Mouse (Mus musculus) thymus, adult 18-20 months (tissue): ENCODE results near the gene Olfr975.
"Not testable (repeated sequence)": the region's sequence is repeated elsewhere in the genome, so short reads cannot be mapped to it uniquely, and the experiment has no call there.

Source experiments
- DNase-seq, 2 experiments: peaks; one replicate each; pipeline ENCODE4 v3.0.0; 2022; ENCODE audit warnings: mixed read lengths in 2 of 2

Olfr975 gene

DNA sequence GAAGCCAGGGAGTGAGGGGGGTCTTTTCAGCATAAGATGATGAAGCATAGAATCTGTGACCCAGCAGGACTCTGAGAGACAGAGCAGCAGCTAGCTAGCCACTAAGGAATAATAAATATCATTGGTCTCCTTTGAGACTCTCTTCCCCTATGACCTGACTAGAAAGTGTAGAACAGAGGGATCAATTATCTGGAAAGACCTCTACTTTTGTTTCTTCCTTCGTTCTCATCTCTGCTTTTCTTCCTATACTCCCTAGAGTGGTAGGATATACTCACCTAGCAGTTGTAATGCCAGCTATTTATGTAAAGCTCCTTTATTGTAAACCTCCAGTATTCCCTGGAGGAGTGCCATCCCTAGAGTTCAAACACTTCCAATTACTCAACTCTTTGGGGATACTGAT lies at the start of gene Olfr975:
Olfr975 (minus strand) TSS at position 101 of the 400 bp plus-strand sequence.
- DNase-seq = no peak

DNA sequence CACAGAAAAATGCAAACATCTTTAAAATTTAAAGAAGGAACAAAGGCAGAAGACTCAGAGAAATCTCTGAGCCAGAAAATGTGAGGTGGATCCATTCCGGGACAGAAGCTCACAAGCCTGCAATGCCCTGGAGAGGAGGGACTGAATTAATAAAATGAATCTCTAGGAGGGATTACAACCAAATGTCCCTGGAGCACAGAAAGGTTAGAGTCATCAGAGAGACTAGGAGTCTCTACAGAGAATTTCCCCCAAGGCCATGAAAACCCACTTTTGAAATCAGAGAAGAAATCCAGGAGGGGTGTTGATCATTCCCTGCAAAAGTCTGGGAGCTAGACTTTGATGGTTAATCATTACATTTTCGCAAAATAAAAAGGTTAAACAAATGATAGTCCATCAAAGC lies 40.0 kb upstream of the Olfr975 start, which contains the start of gene Olfr978:
Olfr978 (plus strand) TSS at position 301 of the 400 bp plus-strand sequence.
- DNase-seq = no peak

DNA sequence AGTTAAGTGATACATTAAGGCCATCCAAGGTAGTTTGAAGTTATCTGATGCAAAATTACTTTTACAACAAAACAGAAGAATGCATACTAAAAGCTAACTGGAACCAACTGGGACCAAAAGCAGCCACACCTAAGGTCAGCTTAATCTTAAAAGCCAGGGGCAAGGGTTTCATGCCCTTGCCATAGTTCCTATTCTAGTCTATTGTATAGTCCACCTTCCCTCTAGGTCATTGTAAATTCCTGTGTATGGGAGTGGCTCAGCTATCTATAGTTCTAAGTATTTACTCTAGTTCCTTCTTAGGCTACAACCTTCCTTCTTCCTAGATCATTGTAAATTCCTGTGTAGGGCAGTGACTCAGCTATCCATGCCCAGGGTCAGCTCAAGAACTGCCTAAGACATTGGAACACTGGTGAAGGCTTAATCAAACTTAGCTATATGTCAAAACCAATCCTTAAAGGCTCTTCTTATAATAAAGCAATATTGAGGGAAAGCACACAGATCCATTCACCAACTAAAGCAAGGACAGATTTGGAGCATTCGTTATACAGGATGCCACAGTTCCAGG lies 24.8 kb upstream of the Olfr975 start:
- not testable (repeated sequence) for DNase-seq

DNA sequence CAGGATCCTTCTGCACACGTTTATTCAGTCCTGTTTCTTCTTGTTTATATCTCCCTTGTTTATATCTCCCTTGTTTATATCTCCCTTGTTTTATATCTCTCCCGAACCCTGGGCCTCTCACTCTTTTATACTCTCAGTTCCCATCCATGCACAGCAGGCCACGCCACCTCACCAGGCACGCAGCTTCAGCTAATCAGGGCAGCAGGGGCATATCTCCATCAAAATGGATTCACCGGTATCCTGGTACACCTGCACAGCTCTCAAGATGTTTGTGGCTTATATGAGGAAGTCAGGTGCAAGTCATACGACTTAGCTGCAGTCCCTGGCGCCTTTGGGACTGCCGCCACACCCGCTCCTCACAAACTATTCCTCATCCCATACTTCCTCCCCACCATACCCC lies 9.2 kb upstream of the Olfr975 start, which contains the start of gene Olfr976:
Olfr976 (minus strand) TSS at position 101 of the 400 bp plus-strand sequence.
- DNase-seq = not testable (repeated sequence)

DNA sequence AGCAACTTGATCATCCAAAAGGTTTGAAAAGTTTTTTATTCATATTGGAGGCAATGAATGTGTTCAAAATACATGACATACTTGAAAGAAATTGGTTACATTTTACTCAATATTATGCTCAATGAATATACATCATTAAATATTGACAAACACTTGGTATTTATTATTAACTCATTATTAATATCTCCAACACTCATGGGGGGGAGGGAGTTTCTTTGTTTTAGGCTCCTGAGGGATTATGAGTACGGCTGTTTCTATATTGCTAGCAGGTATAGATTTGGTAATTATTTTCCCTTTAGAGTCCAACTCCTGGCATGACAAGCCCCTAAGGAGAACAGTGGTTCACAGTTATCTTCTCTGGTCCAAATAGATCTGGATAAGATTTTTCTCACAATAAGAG lies 14.6 kb downstream of the Olfr975 start, which contains the start of gene Olfr974:
Olfr974 (plus strand) TSS at position 301 of the 400 bp plus-strand sequence.
- DNase-seq = no peak

DNA sequence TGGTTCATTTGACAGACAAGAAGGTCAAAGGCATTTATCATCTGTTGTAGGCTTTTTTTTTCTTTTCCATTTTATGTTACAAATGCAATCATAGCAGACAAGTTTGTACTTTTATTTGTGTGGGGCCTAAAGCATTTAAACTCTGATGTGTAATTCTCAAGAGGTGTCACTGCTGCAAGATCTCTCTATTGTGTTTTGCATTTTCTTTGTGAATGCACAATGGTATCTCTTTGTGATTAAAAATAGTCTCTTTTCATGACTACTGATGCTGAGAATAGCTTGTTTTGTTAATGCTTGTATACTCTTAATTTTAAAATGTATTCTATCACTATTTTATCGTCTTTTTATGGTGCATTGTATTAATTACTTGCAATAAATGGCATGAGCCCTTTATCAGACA lies 23.0 kb downstream of the Olfr975 start:
- DNase-seq = not testable (repeated sequence)

DNA sequence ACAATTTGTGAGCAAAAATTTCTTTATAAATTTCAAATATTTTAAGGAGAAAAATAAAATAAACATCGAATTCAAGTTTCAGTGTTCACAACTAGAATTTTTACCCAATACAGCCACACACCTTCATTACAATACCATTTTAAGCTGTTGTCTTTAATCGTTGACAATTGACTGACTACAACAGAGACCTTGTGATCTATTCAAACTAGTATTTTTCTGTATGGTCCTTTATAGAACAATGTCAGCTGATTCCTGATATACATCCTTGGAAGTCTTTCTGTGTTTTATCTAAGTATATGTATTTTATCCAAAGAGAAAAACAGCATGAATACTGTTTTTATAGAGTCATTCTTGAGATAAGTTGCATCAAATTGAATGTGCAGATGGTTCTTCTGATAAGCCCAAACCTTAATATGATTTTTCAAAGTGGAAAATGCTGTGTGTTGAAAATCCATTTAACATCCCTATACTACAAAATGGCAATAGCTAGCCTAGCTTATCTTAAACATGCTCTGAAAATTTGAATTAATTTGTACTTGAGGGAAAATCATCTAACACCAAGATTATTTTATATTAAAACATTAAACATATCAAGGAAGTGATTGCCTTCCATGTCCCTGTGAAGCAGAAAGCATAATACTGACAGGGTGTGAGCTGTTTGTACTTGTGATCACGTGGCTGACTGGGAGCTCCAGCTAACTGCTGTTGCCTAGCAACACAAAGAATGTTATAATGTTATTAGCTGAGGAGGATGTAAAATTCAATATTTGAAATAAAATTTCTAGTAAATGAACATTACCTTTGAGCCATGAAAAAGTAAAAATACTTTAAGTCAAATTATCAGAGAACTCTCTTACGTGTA lies 23.6 kb downstream of the Olfr975 start:
- DNase-seq = not testable (repeated sequence)

DNA sequence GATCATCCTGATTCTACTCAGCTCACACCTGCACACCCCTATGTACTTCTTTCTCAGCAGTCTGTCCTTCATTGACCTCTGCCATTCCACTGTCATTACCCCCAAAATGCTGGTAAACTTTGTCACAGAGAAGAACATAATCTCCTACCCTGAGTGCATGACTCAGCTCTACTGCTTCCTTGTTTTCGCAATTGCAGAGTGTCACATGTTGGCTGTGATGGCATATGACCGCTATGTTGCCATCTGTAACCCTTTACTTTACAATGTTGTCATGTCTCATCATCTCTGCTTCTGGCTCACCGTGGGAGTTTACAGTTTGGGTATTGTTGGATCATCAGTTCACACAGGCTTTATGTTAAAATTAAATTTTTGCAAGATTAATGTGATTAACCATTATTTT lies 41.9 kb downstream of the Olfr975 start:
- no peak for DNase-seq

DNA sequence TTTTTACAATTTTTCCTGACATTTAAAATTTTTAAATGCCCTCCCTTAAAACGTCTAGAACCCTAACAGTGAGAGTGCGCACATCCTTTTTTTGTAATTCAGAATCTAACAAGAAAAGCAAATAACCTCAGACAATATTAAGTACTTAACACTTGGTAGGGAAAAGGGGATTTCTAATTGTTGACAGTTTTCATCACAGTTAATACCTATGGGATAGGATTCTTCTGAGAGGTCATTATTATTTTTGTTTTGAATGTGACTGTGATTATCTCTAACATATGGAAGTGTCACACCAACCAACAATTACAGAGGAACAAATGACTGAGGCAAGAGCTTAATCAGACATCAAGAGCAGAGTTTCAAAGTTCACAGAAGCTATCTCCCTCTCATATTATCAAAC lies 44.8 kb downstream of the Olfr975 start, which contains the start of gene Olfr229:
Olfr229 (plus strand) TSS at position 301 of the 400 bp plus-strand sequence.
- no peak for DNase-seq

DNA sequence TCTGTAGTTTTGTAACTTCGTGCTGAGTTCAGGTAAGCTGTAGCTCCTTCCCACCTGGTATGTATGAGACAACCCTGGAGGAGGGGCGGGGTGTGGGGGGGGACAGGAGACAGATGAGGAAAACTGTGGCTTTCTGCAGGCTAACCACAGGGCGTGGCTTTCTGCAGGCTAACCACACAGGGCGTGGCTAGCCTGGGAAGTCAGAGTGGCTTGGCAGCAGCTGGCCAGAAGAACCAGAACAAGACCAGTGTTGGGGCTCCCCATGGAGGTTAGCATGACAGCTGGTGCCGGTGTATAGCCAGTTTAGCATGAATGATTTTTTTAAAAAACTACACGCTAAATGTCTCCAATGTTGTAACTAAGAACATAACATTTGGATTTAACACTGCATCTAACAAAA lies 46.7 kb downstream of the Olfr975 start:
- DNase-seq = no peak
